Mouse (Mus musculus) liver, postnatal 0 days (tissue): ENCODE results near the gene Celf2. TPM values are rescaled to one million over a fixed set of nuclear protein-coding genes. Genes with fewer than 3 reads are reported as not detected.

Experiments used
- ATAC-seq: fragments of 200-750 bp; cut with Nextera tagmentation; 2 replicates; pipeline ENCODE4 v1.8.0; 2017; ENCODE audit warnings: mild to moderate bottlenecking, moderate library complexity
- DNase-seq: peaks from one replicate; pipeline ENCODE4 v3.0.0-alpha.2; 2016
- H3K27ac ChIP-seq: fragments of 300-500 bp; sonication (generic); 2 replicates; pipeline ENCODE4 v1.5.1; 2014; ENCODE audit warnings: antibody characterized with exemption, moderate library complexity, mild to moderate bottlenecking, low read depth
- H3K27me3 ChIP-seq: fragments of 300-500 bp; sonication (generic); 2 replicates; pipeline ENCODE4 v1.6.1; 2014; ENCODE audit warnings: low read length, control low read depth, mixed read lengths; ENCODE audit not compliant: insufficient read depth
- H3K36me3 ChIP-seq: fragments of 300-500 bp; sonication (generic); replicated peaks from 2 replicates; pipeline ENCODE4 v1.6.1; 2014; ENCODE audit warnings: mild to moderate bottlenecking, control low read depth, low read length, moderate library complexity, mixed read lengths; ENCODE audit not compliant: insufficient read depth
- H3K4me1 ChIP-seq: fragments of 300-500 bp; sonication (generic); 2 replicates; pipeline ENCODE4 v1.6.1; 2014; ENCODE audit warnings: antibody characterized with exemption, mild to moderate bottlenecking, control low read depth; ENCODE audit not compliant: insufficient read depth
- H3K4me2 ChIP-seq: fragments of 300-500 bp; sonication (generic); 2 replicates; pipeline ENCODE4 v1.6.1; 2014; ENCODE audit warnings: low read depth, mild to moderate bottlenecking, low read length, moderate library complexity, mixed read lengths
- H3K4me3 ChIP-seq: fragments of 300-500 bp; sonication (generic); 2 replicates; pipeline ENCODE4 v1.5.1; 2014; ENCODE audit warnings: low read depth, low read length
- H3K9ac ChIP-seq: fragments of 300-500 bp; sonication (generic); replicated peaks from 2 replicates; pipeline ENCODE4 v1.6.1; 2014; ENCODE audit warnings: mild to moderate bottlenecking, moderate library complexity
- H3K9me3 ChIP-seq: fragments of 300-500 bp; sonication (generic); 2 replicates; pipeline ENCODE4 v1.6.1; 2016; ENCODE audit warnings: mild to moderate bottlenecking, control low read depth, low read length, mixed read lengths
- CTCF ChIP-seq: sonication (generic); IDR thresholded peaks from 2 replicates; pipeline ENCODE4 v1.5.1; 2016; ENCODE audit warnings: antibody characterized with exemption, low read depth
- EP300 ChIP-seq: IDR thresholded peaks from 2 replicates; pipeline ENCODE4 v1.6.1; 2016; ENCODE audit warnings: antibody characterized with exemption, low read depth, mild to moderate bottlenecking
- WGBS: fragments of 180-500 bp; shearing (Covaris S2); extraction: QIAGEN DNeasy Blood & Tissue Kit; methylation state at CpG from one replicate; pipeline ENCODE4 v1.1.7; 2014; ENCODE audit not compliant: insufficient replicate concordance; 5-methylcytosine and 5-hydroxymethylcytosine counted together
- polyA plus RNA-seq: library from polyadenylated mRNA; unstranded; fragments of >200 nt; fragmentation: Nextera tagmentation; extraction: Ambion mirVana; gene quantifications from 2 replicates; pipeline ENCODE4 v1.2.1, GENCODE M21; 2015

Gene Celf2
- polyA plus RNA-seq, 1 experiment from 2014 or later, result 13.5 TPM

DNA sequence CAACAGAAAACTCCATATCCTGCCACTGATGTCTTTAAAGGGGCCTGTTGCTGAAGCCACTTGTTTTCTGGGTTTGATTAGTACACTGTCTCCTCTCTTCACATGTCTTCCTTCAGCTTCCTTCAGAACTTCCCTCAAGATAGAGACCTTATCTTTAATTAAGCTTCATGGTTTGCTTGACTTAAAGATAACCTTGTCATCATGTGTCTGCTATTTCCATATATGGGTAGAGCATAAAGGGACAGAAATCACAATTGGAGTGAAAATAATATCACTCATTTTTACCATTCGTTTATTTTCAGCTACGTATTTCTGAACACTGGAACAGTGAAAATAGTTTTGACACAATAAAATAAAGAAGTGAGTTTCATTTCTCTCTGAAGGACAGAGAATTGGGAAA lies 905.0 kb downstream of the Celf2 start:
- Histone ChIP-seq H3K4me2 (no peak overlapping the region), H3K9me3 (no peaks in the 10 kb centered on the region), H3K36me3 (0 out of 2 replicates have a peak, but pooled peaks cover 3% of the 10 kb centered on the region), H3K4me1 (no peaks in the 10 kb centered on the region), H3K9ac (no peak overlapping the region), H3K27ac (no peak overlapping the region), H3K4me3 (no peak overlapping the region), H3K27me3 (no peaks in the 10 kb centered on the region)
- TF ChIP-seq CTCF, result no peak
- 78% methylated on average over 2 of the region's 2 CpGs for WGBS
- ATAC-seq (no peak), DNase-seq (no peak)

- TF ChIP-seq EP300 (no peak), CTCF (peak; percentile 19; the same call in 1 of the 2 replicates)
- no peaks in the 10 kb centered on the region for H3K27me3 ChIP-seq
- no peak overlapping the region for H3K4me2 ChIP-seq
- H3K4me1 ChIP-seq, result no peaks in the 10 kb centered on the region
- ATAC-seq (no peak), DNase-seq (no peak)
- H3K36me3 ChIP-seq, result peaks cover 5% of the 10 kb centered on the region; the same call in 1 of the 2 replicates
- H3K4me3 ChIP-seq, result no peak overlapping the region
- no peak overlapping the region for H3K27ac ChIP-seq
- no peak overlapping the region for H3K9ac ChIP-seq
- no peaks in the 10 kb centered on the region for H3K9me3 ChIP-seq
- 70% methylated on average over 6 of the region's 6 CpGs for WGBS
Measured at GRCm38 (mm10) chr2:6603880-6604279, 905.5 kb downstream of the Celf2 start.

GRCm38 (mm10) chr2:6602163-6602562 lies 907.2 kb downstream of the Celf2 start:
- H3K4me3 ChIP-seq, result no peak overlapping the region
- WGBS, result 84% methylated on average over 4 of the region's 4 CpGs
- no peaks in the 10 kb centered on the region for H3K4me1 ChIP-seq
- H3K27me3 ChIP-seq, result no peaks in the 10 kb centered on the region
- TF ChIP-seq EP300, result no peak
- TF ChIP-seq CTCF, result no peak
- no peak overlapping the region for H3K27ac ChIP-seq
- H3K36me3 ChIP-seq, result peaks cover 5% of the 10 kb centered on the region; the same call in 1 of the 2 replicates
- no peak overlapping the region for H3K4me2 ChIP-seq
- no peak overlapping the region for H3K9ac ChIP-seq
- DNase-seq, result no peak
- H3K9me3 ChIP-seq, result no peaks in the 10 kb centered on the region
- no peak for ATAC-seq

DNA sequence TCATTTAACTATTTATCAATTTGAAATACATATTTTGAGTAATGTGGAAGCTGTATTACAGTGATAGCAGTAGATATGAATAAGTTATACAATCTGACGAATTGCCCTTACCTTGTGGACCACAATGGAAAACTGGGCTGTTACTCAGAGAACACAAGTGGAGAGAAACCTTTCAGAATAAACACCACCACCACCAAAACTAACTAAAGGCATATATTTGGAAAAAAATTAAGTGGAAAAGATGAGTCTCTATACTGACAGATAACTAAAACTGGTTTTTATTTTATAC lies 910.5 kb downstream of the Celf2 start:
- Histone ChIP-seq H3K4me3 (no peak overlapping the region), H3K4me1 (no peaks in the 10 kb centered on the region), H3K36me3 (peaks cover 4% of the 10 kb centered on the region; the same call in 1 of the 2 replicates), H3K9me3 (no peaks in the 10 kb centered on the region), H3K27ac (no peak overlapping the region), H3K9ac (no peak overlapping the region), H3K27me3 (no peaks in the 10 kb centered on the region), H3K4me2 (no peak overlapping the region)
- TF ChIP-seq EP300, result no peak
- TF ChIP-seq CTCF, result no peak
- 73% methylated on average over 1 of the region's 1 CpGs for WGBS
- no peak for DNase-seq
- ATAC-seq, result no peak

DNA sequence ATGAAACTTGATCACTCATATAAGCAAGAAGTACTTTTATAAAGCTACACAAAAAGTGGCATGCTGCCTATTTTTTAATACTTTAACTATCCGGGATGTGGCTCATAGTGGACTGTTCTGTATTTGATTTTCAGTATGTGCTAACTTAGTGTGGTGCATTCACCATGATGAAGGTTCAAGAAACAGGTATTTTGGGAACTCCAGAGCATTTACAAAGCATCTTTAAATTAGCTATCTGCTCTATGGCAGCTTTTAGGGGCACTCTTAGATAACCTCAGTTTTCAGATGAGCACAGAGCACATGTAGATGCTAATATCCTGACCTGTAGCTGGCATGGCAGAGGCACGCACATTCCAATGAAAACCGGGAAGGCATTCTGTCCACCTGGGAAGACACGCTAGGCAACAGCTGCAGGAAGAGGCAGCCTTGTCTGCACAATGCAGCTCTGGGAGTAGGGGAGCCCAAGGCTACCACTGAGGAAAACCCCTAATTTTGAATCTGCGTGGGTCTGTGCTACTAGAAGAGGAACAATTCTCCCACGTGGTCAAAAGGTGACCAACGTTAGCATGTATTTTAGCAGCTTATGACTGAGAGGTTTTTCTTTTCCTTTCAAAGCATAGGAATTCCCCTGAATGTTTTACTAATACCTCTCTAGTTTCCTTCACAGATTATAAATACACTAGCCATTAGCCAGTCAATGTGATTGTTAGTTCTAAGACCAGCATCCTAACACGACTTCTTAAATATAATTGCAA lies 911.1 kb downstream of the Celf2 start:
- ATAC-seq (no peak), DNase-seq (no peak)
- TF ChIP-seq CTCF, result no peak
- TF ChIP-seq EP300, result no peak
- Histone ChIP-seq H3K27me3 (no peaks in the 10 kb centered on the region), H3K9ac (no peak overlapping the region), H3K4me2 (no peak overlapping the region), H3K36me3 (peaks cover 2% of the 10 kb centered on the region; the same call in 1 of the 2 replicates), H3K27ac (no peak overlapping the region), H3K4me3 (no peak overlapping the region), H3K4me1 (no peaks in the 10 kb centered on the region), H3K9me3 (no peaks in the 10 kb centered on the region)
- WGBS, result 79% methylated on average over 8 of the region's 8 CpGs

- WGBS, result 43% methylated on average over 1 of the region's 1 CpGs
- no peak for TF ChIP-seq CTCF
- TF ChIP-seq EP300, result no peak
- Histone ChIP-seq H3K9ac (no peak overlapping the region), H3K27me3 (no peaks in the 10 kb centered on the region), H3K27ac (no peak overlapping the region), H3K4me1 (no peaks in the 10 kb centered on the region), H3K4me2 (no peak overlapping the region), H3K9me3 (no peaks in the 10 kb centered on the region), H3K36me3 (peaks cover 2% of the 10 kb centered on the region; the same call in 1 of the 2 replicates), H3K4me3 (no peak overlapping the region)
- ATAC-seq (no peak), DNase-seq (no peak)
Measured at GRCm38 (mm10) chr2:6594736-6595135, 914.6 kb downstream of the Celf2 start.

GRCm38 (mm10) chr2:6594160-6594559 lies 915.2 kb downstream of the Celf2 start:
- Histone ChIP-seq H3K27ac (no peak overlapping the region), H3K4me1 (no peaks in the 10 kb centered on the region), H3K4me2 (no peak overlapping the region), H3K9ac (no peak overlapping the region), H3K27me3 (no peaks in the 10 kb centered on the region), H3K9me3 (no peaks in the 10 kb centered on the region), H3K36me3 (peaks cover under 1% of the 10 kb centered on the region; the same call in 1 of the 2 replicates), H3K4me3 (no peak overlapping the region)
- DNase-seq, result no peak
- ATAC-seq, result no peak
- WGBS, result 84% methylated on average over 3 of the region's 3 CpGs
- TF ChIP-seq CTCF, result no peak
